Mouse (Mus musculus): ENCODE measurements around the gene Net1. TPM values are rescaled to one million over a fixed set of nuclear protein-coding genes. Genes with fewer than 3 reads are reported as not detected.

The Net1 gene
- polyA plus RNA-seq, 1 experiment = 23.2 TPM

Other genes with a start within 250 kb of the Net1 start
- gene Calml3, start 113.9 kb downstream of the Net1 start, polyA plus RNA-seq (2012; rRNA removed) = 117 and 186 TPM in 2 replicates
- gene Calm4, start 80.5 kb downstream of the Net1 start, polyA plus RNA-seq (2012; rRNA removed) = not detected in 2 replicates
- gene Calm5, start 64.0 kb downstream of the Net1 start, polyA plus RNA-seq (2012; rRNA removed) = not detected in 2 replicates
- gene Tubal3, start 54 bp upstream of the Net1 start, polyA plus RNA-seq (2012; rRNA removed) = not detected in 2 replicates
- not detected in 2 replicates for gene Ucn3, start 27.1 kb upstream of the Net1 start, polyA plus RNA-seq (2012; rRNA removed)
- 1.3 and 2.0 TPM in 2 replicates for gene Akr1c14, start 130.8 kb upstream of the Net1 start, polyA plus RNA-seq (2012; rRNA removed)
- 0.23 TPM in 1 of 2 replicates, not detected in the other for gene Akr1c18, start 232.4 kb upstream of the Net1 start, polyA plus RNA-seq (2012; rRNA removed)

All from gonadal fat pad, adult 2 months (tissue).